Mouse (Mus musculus) c-Kit-negative CD71-positive TER-119-positive erythroid progenitor cells, embryonic 14.5 days (primary cell): Measurements from ENCODE around the gene N6amt1.

Experiments used
- DNase-seq: peaks from one replicate; pipeline ENCODE4 v3.0.0-alpha.2; 2013; ENCODE audit warnings: low read depth, low spot score

N6amt1 gene

GRCm38 (mm10) chr16:87354075-87354583 is at the start of gene N6amt1:
N6amt1 (plus strand) TSS chr16:87354185.
- peak; percentile 83 for DNase-seq

- DNase-seq, result no peak
Measured at GRCm38 (mm10) chr16:87305251-87306011, 48.6 kb upstream of the N6amt1 start.

GRCm38 (mm10) chr16:87307109-87307735 is 46.8 kb upstream of the N6amt1 start:
- DNase-seq, result no peak

- no peak for DNase-seq
Measured at GRCm38 (mm10) chr16:87310659-87311058, 43.3 kb upstream of the N6amt1 start.

GRCm38 (mm10) chr16:87318200-87318811 is 35.7 kb upstream of the N6amt1 start:
- DNase-seq, result no peak

GRCm38 (mm10) chr16:87318998-87319397 is 35.0 kb upstream of the N6amt1 start:
- no peak for DNase-seq

GRCm38 (mm10) chr16:87319541-87320251 is 34.3 kb upstream of the N6amt1 start:
- no peak for DNase-seq

- no peak for DNase-seq
Measured at GRCm38 (mm10) chr16:87320252-87320555, 33.8 kb upstream of the N6amt1 start.

- DNase-seq, result no peak
Measured at GRCm38 (mm10) chr16:87324571-87324970, 29.4 kb upstream of the N6amt1 start.

- DNase-seq, result no peak
Measured at GRCm38 (mm10) chr16:87329986-87330385, 24.0 kb upstream of the N6amt1 start.

- DNase-seq, result no peak
Measured at GRCm38 (mm10) chr16:87334756-87335155, 19.2 kb upstream of the N6amt1 start.

GRCm38 (mm10) chr16:87341043-87341572 is 12.9 kb upstream of the N6amt1 start:
- DNase-seq, result no peak

- no peak for DNase-seq
Measured at GRCm38 (mm10) chr16:87348133-87348532, 5.9 kb upstream of the N6amt1 start.

GRCm38 (mm10) chr16:87351386-87352105 is 2.4 kb upstream of the N6amt1 start:
- no peak for DNase-seq

- DNase-seq, result no peak
Measured at GRCm38 (mm10) chr16:87353605-87354004, 380 bp upstream of the N6amt1 start.

- no peak for DNase-seq
Measured at GRCm38 (mm10) chr16:87354748-87355147, 763 bp downstream of the N6amt1 start.

GRCm38 (mm10) chr16:87360096-87360495 is 6.1 kb downstream of the N6amt1 start:
- DNase-seq, result no peak

- no peak for DNase-seq
Measured at GRCm38 (mm10) chr16:87364231-87364630, 10.2 kb downstream of the N6amt1 start.

GRCm38 (mm10) chr16:87366035-87366434 is 12.1 kb downstream of the N6amt1 start:
- no peak for DNase-seq

- DNase-seq, result no peak
Measured at GRCm38 (mm10) chr16:87366445-87366844, 12.5 kb downstream of the N6amt1 start.

GRCm38 (mm10) chr16:87382996-87383395 is 29.0 kb downstream of the N6amt1 start:
- no peak for DNase-seq
